Mouse (Mus musculus): ENCODE measurements around the gene Gpx2.

The Gpx2 gene

DNA sequence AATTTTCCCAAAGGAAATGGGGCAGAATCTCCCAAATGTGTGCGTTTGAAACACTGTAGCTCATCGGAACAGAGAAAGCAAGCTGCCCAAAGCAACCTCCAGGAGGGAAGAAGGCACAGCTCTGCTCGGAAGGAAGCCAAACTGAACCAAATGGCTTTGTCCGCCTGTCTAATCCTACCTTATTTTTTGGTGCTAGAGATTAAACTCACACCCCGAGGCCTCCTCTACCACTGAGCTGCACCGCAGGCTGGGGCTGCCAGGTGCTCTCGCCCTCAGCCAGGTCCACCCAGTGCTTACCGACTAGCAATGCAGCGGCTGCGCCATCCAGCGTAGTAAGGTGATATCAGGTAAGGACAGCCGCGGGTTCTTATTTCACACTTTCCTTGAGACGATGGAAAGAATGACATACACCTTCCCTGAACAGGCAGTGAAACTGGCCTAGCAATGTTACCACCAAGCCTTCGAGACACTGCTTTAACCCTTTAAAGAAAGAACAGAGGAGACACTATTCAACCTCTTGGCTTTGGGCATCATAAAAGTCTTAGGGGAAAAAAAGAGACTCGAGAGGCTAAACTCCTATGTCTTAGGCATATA is 44.4 kb downstream of the Gpx2 start:
- no peak for DNase-seq
